Mouse (Mus musculus) neural tube, embryonic 12.5 days (tissue): ENCODE results near the gene Sez6. TPM values are rescaled to one million over a fixed set of nuclear protein-coding genes. Genes with fewer than 3 reads are reported as not detected.

Source experiments
- ATAC-seq: fragments of 200-750 bp; cut with Nextera tagmentation; 2 replicates; pipeline ENCODE4 v1.8.0; 2017; ENCODE audit warnings: low read depth, mild to moderate bottlenecking, moderate TSS enrichment, moderate library complexity; ENCODE audit not compliant: low FRiP score
- H3K27ac ChIP-seq: fragments of 300-500 bp; sonication (generic); 2 replicates; pipeline ENCODE4 v1.5.1; 2016
- H3K27me3 ChIP-seq: fragments of 300-500 bp; sonication (generic); replicated peaks from 2 replicates; pipeline ENCODE4 v1.6.1; 2016; ENCODE audit warnings: mild to moderate bottlenecking
- H3K36me3 ChIP-seq: fragments of 300-500 bp; sonication (generic); 2 replicates; pipeline ENCODE4 v1.6.1; 2016; ENCODE audit warnings: mild to moderate bottlenecking
- H3K4me1 ChIP-seq: fragments of 300-500 bp; sonication (generic); 2 replicates; pipeline ENCODE4 v1.6.1; 2016
- H3K4me2 ChIP-seq: fragments of 300-500 bp; sonication (generic); replicated peaks from 2 replicates; pipeline ENCODE4 v1.6.1; 2016; ENCODE audit warnings: mild to moderate bottlenecking
- H3K4me3 ChIP-seq: fragments of 300-500 bp; sonication (generic); 2 replicates; pipeline ENCODE4 v1.5.1; 2016
- H3K9ac ChIP-seq: fragments of 300-500 bp; sonication (generic); 2 replicates; pipeline ENCODE4 v1.6.1; 2016; ENCODE audit warnings: mild to moderate bottlenecking
- H3K9me3 ChIP-seq: fragments of 300-500 bp; sonication (generic); 2 replicates; pipeline ENCODE4 v1.6.1; 2016; ENCODE audit warnings: mild to moderate bottlenecking
- WGBS: fragments of 180-500 bp; shearing (Covaris S2); methylation state at CpG from one replicate; pipeline ENCODE4 v1.1.7; 2016; 5-methylcytosine and 5-hydroxymethylcytosine counted together
- polyA plus RNA-seq: library from polyadenylated mRNA; unstranded; fragments of >200 nt; fragmentation: Nextera tagmentation; extraction: Ambion mirVana; gene quantifications from 2 replicates; pipeline ENCODE4 v1.2.1, GENCODE M21; 2016

Sez6 gene
- polyA plus RNA-seq, 1 experiment from 2014 or later: 51.4 TPM

DNA sequence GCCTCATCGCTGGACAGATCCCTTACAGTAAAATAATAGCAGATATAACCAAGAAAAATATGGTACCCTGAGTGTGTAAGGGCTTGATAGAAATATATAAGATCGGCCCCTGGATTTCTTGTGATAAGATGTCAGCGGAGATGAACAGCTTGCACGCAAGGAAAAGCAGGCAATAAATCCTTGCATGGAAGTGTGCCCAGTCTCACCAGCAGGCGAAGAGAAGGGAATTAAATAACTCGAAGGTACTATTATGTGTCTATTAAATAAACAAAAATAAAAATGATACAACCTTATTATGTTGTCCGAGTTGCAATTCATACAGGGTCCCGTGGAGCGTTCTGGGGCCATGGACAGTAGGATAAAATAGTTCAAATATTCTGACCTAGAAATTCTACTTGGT lies 34.6 kb upstream of the Sez6 start:
- peaks cover 37% of the 10 kb centered on the region for H3K27me3 ChIP-seq
- H3K4me1 ChIP-seq: peaks cover 60% of the 10 kb centered on the region
- H3K36me3 ChIP-seq: no peaks in the 10 kb centered on the region
- no peak for ATAC-seq
- no peaks in the 10 kb centered on the region for H3K9me3 ChIP-seq
- no peak overlapping the region for H3K4me3 ChIP-seq
- WGBS: 60% methylated on average over 9 of the region's 9 CpGs
- H3K27ac ChIP-seq: no peak overlapping the region
- no peak overlapping the region for H3K4me2 ChIP-seq
- H3K9ac ChIP-seq: no peak overlapping the region

DNA sequence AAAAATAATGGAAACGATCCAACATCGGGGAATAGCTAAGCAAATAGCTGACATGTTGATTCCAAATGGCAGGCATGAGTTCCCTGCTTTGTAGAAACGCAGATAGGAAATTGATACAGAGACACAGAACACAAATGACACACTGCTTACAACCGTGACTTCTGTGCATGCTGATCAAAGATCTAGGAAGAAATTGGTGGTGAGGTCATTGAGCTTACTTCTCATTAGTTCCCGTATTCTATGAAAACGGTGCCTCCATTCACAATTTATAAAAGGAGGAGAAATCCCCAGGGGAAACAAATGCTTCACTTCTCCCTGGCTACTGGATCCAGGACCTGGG lies 34.1 kb upstream of the Sez6 start:
- Histone ChIP-seq H3K4me1 (peaks cover 60% of the 10 kb centered on the region), H3K27ac (no peak overlapping the region), H3K36me3 (no peaks in the 10 kb centered on the region), H3K4me2 (peak overlapping the region; percentile 29), H3K9me3 (no peaks in the 10 kb centered on the region), H3K27me3 (peaks cover 38% of the 10 kb centered on the region), H3K4me3 (no peak overlapping the region), H3K9ac (no peak overlapping the region)
- WGBS: 37% methylated on average over 6 of the region's 6 CpGs
- no peak for ATAC-seq

DNA sequence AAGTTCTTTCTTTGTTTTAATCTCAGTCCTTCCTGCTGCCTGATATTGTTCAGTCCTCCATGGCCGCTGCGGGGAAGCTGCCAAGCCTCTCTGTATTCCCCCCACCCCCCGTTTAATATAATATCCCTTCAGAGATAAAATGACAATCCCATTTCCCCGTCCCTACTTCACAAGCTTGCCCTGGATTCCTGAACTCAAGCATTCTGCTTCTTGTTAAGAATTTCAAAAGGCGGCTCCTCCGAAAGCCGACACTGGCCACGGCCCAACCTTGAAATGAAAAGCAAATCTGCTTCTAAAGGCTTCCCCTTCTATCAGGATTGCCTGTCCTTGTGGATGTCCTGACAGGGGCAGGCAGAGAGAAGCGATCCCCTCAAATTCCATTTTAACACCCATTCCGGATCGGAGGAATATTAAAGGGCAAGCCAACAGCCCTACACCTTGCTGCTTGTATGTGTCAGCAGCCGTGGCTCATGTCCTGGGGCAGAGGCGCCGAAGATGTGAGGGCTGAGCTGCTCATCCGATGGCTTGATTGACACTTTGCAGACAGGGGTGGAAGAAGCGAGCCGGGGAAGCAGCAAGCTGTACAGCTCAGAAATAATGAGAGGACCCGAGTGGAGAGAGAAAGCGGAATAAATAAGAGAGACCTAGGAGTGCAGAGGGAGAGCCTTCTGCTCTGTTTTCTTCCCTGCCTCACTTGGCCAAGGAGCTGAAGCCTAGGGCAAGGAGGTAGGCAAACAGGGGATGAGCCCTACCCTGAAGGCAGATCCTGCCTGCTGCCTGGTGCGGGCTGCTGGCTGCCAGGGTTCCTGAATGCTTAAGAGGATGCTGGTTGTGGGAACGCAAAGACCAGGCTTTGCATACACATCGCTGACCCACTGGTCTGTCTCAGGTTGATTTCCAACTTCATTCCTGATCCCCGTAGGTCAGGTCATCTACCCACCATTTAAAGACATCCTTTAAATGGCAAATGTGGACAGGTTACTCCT lies 33.5 kb upstream of the Sez6 start:
- no peak for ATAC-seq
- H3K27ac ChIP-seq: peak overlapping the region; percentile 39
- H3K27me3 ChIP-seq: peaks cover 36% of the 10 kb centered on the region

DNA sequence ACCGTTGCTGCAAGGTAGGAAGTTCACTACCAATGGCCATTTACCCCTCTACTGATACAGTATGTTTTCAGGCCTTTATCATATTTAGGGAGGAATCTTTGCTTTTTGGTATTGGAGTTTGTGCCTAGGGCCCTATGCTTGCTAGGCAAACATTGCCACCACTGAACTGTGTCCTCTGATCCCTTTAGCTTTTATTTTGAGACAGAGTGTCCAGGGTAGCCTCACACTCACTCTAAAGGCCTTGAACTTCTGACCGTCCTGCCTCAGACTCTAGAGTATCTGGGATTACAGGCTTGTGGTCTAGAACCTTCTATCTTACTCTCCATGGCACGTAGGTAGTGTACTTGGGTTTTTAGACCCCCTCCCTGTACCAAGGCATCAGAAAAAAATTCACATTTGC lies 30.4 kb upstream of the Sez6 start:
- Histone ChIP-seq H3K36me3 (no peaks in the 10 kb centered on the region), H3K4me2 (no peak overlapping the region), H3K27ac (no peak overlapping the region), H3K9me3 (no peaks in the 10 kb centered on the region), H3K4me1 (peaks cover 43% of the 10 kb centered on the region), H3K27me3 (peaks cover 42% of the 10 kb centered on the region), H3K4me3 (no peak overlapping the region), H3K9ac (no peak overlapping the region)
- ATAC-seq: no peak
- 89% methylated on average over 3 of the region's 3 CpGs for WGBS

More for the DNA sequence above, 33.5 kb upstream of the Sez6 start:
- peak overlapping the region; percentile 26; the same call in 1 of the 2 replicates for H3K9ac ChIP-seq
- no peaks in the 10 kb centered on the region for H3K9me3 ChIP-seq
- peak overlapping the region; percentile 29 for H3K4me2 ChIP-seq
- no peak overlapping the region for H3K4me3 ChIP-seq
- peaks cover 62% of the 10 kb centered on the region for H3K4me1 ChIP-seq
- WGBS: 24% methylated on average over 23 of the region's 23 CpGs
- no peaks in the 10 kb centered on the region for H3K36me3 ChIP-seq

DNA sequence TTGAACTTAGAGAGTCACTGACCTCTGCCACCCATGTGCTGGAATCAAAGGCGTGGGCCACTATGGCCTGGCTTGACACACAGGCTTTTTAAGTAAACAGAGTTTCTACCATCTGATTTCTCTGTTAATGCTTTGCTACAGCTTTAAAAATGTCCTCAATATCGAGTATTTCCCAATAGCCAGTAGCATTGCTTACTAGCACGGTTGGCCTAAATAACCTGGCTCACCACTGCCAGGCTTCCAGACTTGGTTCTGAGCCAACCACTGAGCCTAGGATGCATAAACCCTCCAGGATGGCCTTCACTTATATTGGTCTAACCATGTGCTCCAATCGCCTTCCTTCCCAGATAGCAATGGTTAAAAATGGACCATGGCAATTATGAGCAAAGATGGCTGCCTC lies 29.9 kb upstream of the Sez6 start:
- H3K9ac ChIP-seq: no peak overlapping the region

DNA sequence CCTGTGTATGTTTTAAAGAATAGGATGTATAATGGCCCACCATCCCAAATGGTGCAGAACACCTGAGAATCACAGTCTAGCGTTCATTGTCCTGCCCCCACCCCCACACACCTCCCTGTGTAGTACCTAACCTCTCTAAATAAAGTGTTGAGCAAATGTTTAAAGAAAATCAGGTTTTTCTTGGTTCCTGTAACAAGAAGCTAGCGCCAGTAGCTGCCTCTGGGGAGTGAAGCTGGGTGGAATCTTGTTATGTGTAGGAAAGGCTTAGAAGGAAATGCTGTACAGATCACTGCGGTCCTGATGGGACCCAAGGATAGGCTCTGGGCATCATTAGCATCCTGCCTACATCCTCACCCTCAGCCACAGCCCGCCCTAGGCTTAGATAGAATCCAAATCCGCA lies 29.2 kb upstream of the Sez6 start:
- ATAC-seq: no peak
- H3K27ac ChIP-seq: no peak overlapping the region
- no peak overlapping the region for H3K9ac ChIP-seq
- no peaks in the 10 kb centered on the region for H3K9me3 ChIP-seq
- WGBS: 66% methylated on average over 5 of the region's 5 CpGs
- peaks cover 33% of the 10 kb centered on the region for H3K4me1 ChIP-seq
- H3K36me3 ChIP-seq: no peaks in the 10 kb centered on the region
- no peak overlapping the region for H3K4me2 ChIP-seq
- H3K4me3 ChIP-seq: no peak overlapping the region
- peaks cover 42% of the 10 kb centered on the region for H3K27me3 ChIP-seq

More for the DNA sequence above, 29.9 kb upstream of the Sez6 start:
- ATAC-seq: no peak
- peaks cover 42% of the 10 kb centered on the region for H3K27me3 ChIP-seq
- no peak overlapping the region for H3K4me3 ChIP-seq
- H3K4me2 ChIP-seq: no peak overlapping the region
- no peaks in the 10 kb centered on the region for H3K9me3 ChIP-seq
- no peak overlapping the region for H3K27ac ChIP-seq
- 83% methylated on average over 4 of the region's 4 CpGs for WGBS
- no peaks in the 10 kb centered on the region for H3K36me3 ChIP-seq
- H3K4me1 ChIP-seq: peaks cover 38% of the 10 kb centered on the region

DNA sequence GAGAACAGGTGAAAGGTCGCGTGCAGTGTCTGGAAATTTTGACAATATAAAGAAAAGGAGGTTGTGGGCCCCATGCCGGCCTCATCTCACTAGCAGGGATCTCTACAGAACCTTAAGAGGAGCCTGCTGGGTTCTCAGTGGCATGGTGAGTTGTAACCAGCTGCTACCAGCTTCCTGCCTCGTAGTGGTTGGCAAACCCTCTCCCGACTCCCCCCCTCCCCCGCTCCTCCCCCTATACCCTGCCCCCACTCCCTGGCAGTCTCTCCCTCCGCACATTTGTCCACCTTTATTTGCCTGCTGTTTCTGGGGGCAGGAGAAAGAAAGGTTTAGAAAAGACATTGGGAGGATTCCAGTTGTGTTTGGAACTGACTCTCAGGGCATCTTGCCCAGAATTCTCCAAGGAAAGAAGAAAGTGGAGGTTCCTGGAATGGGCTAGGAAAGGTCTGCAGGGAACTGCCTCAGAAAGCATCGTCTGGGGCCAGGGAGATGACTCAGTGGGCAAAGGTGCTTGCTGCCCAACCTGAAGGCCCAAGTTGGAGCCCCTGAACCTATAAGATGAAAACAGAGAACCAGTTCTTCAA lies 28.7 kb upstream of the Sez6 start:
- H3K27me3 ChIP-seq: peaks cover 43% of the 10 kb centered on the region
- no peak overlapping the region for H3K4me2 ChIP-seq
- ATAC-seq: no peak
- no peak overlapping the region for H3K4me3 ChIP-seq
- no peaks in the 10 kb centered on the region for H3K9me3 ChIP-seq
- WGBS: 50% methylated on average over 8 of the region's 8 CpGs
- H3K4me1 ChIP-seq: peaks cover 33% of the 10 kb centered on the region
- H3K36me3 ChIP-seq: no peaks in the 10 kb centered on the region
- no peak overlapping the region for H3K27ac ChIP-seq
- no peak overlapping the region for H3K9ac ChIP-seq

DNA sequence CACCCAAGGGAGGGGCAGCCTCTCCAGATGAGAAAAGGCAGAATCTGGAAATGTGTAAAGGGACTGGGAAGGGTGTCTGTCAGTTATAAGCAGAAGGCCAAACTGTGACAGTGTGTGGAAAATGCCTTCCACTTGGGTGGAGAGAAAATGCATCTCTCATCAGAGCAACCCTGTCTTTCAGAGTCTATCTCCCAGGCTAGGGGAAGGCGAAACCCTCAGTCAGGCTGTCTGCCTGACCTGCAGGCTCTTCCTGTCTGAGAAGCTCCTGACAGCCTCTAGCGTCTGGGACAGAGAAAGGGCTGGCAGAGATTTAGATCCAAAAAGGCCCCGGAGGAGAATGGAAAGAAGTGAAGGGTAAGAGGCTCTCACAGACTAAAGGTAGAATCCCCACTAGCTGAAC lies 26.8 kb upstream of the Sez6 start:
- 35% methylated on average over 3 of the region's 3 CpGs for WGBS
- Histone ChIP-seq H3K4me3 (no peak overlapping the region), H3K9ac (no peak overlapping the region), H3K27me3 (peaks cover 37% of the 10 kb centered on the region), H3K27ac (no peak overlapping the region), H3K9me3 (no peaks in the 10 kb centered on the region), H3K4me2 (no peak overlapping the region), H3K36me3 (no peaks in the 10 kb centered on the region), H3K4me1 (peaks cover 22% of the 10 kb centered on the region)
- no peak for ATAC-seq

DNA sequence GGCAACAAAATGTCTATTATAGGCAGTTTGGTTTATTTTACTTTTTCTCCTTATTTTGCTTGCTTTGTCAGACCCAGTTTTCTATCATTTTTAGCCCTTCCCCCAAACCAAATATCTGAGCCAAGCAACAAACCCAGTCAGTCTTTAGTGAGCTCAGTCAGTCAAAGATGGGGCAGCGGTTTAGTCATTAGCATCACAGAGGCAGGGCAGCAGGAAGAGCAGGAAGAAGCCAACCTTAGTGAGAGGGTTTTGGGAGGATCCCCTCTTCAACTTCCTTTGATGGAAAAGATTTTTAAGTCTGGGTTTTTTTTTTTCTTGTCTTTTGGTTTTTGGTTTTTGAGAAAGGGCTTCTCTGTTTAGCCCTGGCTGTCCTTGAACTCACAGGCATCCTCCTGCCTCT lies 25.9 kb upstream of the Sez6 start:
- 38% methylated on average over 1 of the region's 1 CpGs for WGBS
- Histone ChIP-seq H3K9ac (no peak overlapping the region), H3K4me1 (peaks cover 22% of the 10 kb centered on the region), H3K36me3 (no peaks in the 10 kb centered on the region), H3K4me2 (no peak overlapping the region), H3K9me3 (no peaks in the 10 kb centered on the region), H3K4me3 (no peak overlapping the region), H3K27me3 (peaks cover 36% of the 10 kb centered on the region; the same call in 1 of the 2 replicates), H3K27ac (no peak overlapping the region)
- ATAC-seq: no peak

DNA sequence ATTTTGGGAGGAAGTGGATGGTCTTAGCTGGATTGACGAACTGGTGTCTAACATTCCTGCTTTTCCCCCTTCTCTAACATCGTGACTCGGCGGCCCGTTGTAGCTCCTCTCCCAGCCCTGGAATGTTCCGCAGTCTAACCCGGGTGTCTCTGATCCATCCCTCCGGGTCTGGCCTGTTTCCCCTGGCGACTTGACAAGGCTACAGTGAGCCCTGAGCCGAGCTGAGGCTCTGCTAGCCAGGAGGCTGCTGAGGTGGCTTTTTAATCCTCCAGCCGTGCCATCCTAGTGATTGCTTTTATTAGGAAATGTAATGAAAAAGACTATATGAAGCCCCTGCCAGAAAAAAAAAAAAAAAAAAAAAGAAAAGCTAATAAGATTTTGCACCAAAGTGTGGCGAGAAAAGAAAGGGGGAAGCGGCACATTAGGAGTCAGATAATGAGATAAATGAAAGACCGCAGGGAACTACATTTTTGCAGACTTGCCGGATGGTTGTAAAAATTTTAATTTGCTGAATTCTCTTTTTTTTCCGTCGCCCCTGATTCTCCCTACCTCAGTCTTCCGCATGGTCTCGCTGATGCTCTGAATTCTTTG lies 24.4 kb upstream of the Sez6 start:
- no peak for ATAC-seq
- Histone ChIP-seq H3K4me3 (no peak overlapping the region), H3K27ac (no peak overlapping the region), H3K9ac (no peak overlapping the region), H3K9me3 (no peaks in the 10 kb centered on the region), H3K4me2 (peak overlapping the region; percentile 34), H3K27me3 (peaks cover 31% of the 10 kb centered on the region; the same call in 1 of the 2 replicates), H3K36me3 (no peaks in the 10 kb centered on the region), H3K4me1 (peaks cover 22% of the 10 kb centered on the region)
- WGBS: 43% methylated on average over 19 of the region's 19 CpGs

DNA sequence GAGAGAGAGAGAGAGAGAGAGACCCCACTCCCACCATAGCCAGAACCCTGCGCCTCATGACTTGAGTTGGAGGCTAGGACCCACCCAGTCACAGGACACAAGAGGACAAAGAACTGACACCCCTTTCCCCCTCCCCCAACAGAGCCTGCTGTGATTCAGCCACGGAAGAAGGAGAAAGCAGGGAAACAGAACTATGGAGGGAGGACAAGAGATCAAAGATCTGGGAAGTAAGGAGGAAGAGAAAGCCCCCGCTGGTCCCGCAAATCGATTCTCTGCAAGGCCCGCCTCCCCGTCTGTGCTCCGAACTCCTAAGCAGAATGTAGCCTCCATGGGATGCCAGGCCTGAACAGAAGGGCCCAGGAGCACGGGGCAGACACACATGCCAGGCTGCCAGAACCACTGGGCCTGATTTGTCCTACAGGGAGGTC lies 23.8 kb upstream of the Sez6 start:
- Histone ChIP-seq H3K9me3 (no peaks in the 10 kb centered on the region), H3K4me2 (peak overlapping the region; percentile 34), H3K36me3 (no peaks in the 10 kb centered on the region), H3K27me3 (peaks cover 31% of the 10 kb centered on the region; the same call in 1 of the 2 replicates), H3K4me1 (peaks cover 17% of the 10 kb centered on the region), H3K27ac (no peak overlapping the region; the same call in 1 of the 2 replicates), H3K9ac (peak overlapping the region; percentile 45; the same call in 1 of the 2 replicates), H3K4me3 (no peak overlapping the region)
- WGBS: 11% methylated on average over 9 of the region's 9 CpGs
- no peak for ATAC-seq

DNA sequence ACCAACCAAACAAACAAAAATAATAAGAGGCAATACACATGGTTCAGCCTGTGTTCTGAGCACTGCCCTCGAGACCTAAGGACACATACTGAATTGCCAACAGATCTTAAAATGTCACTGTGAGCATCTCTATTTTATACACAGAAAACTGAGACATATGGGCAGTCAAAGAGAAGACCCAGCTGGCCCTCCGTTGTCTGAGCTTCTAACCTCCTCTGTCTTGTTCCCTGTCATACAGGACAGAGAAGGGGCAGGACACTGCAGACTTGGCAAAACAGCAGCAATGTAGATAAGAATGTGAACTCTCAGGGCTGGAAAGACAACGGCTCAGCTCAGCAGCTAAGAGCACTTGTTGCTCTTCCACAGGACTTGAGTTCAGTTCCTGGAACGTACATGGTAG lies 22.1 kb upstream of the Sez6 start:
- Histone ChIP-seq H3K4me2 (no peak overlapping the region), H3K27ac (no peak overlapping the region), H3K4me3 (no peak overlapping the region), H3K27me3 (peaks cover 36% of the 10 kb centered on the region), H3K36me3 (no peaks in the 10 kb centered on the region), H3K9me3 (no peaks in the 10 kb centered on the region), H3K4me1 (peaks cover 15% of the 10 kb centered on the region), H3K9ac (no peak overlapping the region)
- WGBS: 80% methylated on average over 4 of the region's 4 CpGs
- ATAC-seq: no peak
